ENCODE assay signal across 8 mouse cellular contexts in genomic region chr9:61877373-61878112, GRCm38 (mm10). TPM values are rescaled to one million over a fixed set of nuclear protein-coding genes. Genes with fewer than 3 reads are reported as not detected.
DNase-seq lines count a peak whose midpoint lies in the region; ATAC-seq and TF ChIP-seq lines count a peak whose summit lies in the region.

No protein-coding gene starts in this region.

- TF ChIP-seq CTCF in lung, adult 2 months (IDR thresholded peaks at IDR 0.05; ENCODE audit: insufficient read depth, low read length) = no peak
- no peak for TF ChIP-seq CTCF in kidney, adult 2 months (conservative IDR thresholded peaks at IDR 0.05; ENCODE audit: insufficient read depth, insufficient read length, low read depth, low read length)

- no peaks in the 10 kb centered on the region for H3K36me3 ChIP-seq in lung, embryonic 16.5 days (ENCODE audit: control insufficient read depth, insufficient read depth, low read length)
- no peaks in the 10 kb centered on the region for H3K36me3 ChIP-seq in embryonic facial prominence, embryonic 13.5 days
- H3K36me3 ChIP-seq in kidney, adult 2 months (ENCODE audit: control insufficient read depth, insufficient read depth, low read length) = no peaks in the 10 kb centered on the region
- no peaks in the 10 kb centered on the region for H3K36me3 ChIP-seq in midbrain, embryonic 15.5 days (replicated peaks)

- WGBS in lung, embryonic 16.5 days = 26% methylated on average over 22 of the region's 22 CpGs
- WGBS in lung, adult 2 months = 43% methylated on average over 22 of the region's 22 CpGs
- WGBS in embryonic facial prominence, embryonic 13.5 days = 15% methylated on average over 22 of the region's 22 CpGs
- 26% methylated on average over 22 of the region's 22 CpGs for WGBS in kidney, adult 2 months
- 14% methylated on average over 22 of the region's 22 CpGs for WGBS in midbrain, embryonic 15.5 days

- ATAC-seq in lung, embryonic 16.5 days (ENCODE audit: low read depth) = 0 out of 2 replicates have a peak, but pooled peaks have one; percentile 31
- ATAC-seq in embryonic facial prominence, embryonic 13.5 days (ENCODE audit: insufficient number of reproducible peaks, insufficient read depth, low FRiP score, low TSS enrichment, low read depth) = no peak
- ATAC-seq in midbrain, embryonic 15.5 days (replicated peaks) = 0 out of 2 replicates have a peak, but pooled peaks have one; percentile 17
- ATAC-seq in granulocyte monocyte progenitor cell, adult 5-6 weeks (replicated peaks; ENCODE audit: poor library complexity, severe bottlenecking) = no peak

- no peak for DNase-seq in lung, adult 2 months
- DNase-seq in kidney, adult 2 months = peak; percentile 37
- no peak for DNase-seq in spleen, adult 18-20 months
- no peak for DNase-seq in thymus, postnatal 25 days

- H3K9ac ChIP-seq in lung, embryonic 16.5 days (ENCODE audit: low read length) = no peak overlapping the region
- no peak overlapping the region for H3K9ac ChIP-seq in embryonic facial prominence, embryonic 13.5 days
- H3K9ac ChIP-seq in midbrain, embryonic 15.5 days = no peak overlapping the region

- no peak overlapping the region for H3K27ac ChIP-seq in lung, embryonic 16.5 days (ENCODE audit: low read length)
- H3K27ac ChIP-seq in embryonic facial prominence, embryonic 13.5 days = no peak overlapping the region
- no peak overlapping the region for H3K27ac ChIP-seq in kidney, adult 2 months (ENCODE audit: insufficient read depth, low read depth, low read length)
- no peak overlapping the region for H3K27ac ChIP-seq in midbrain, embryonic 15.5 days

- no peak overlapping the region for H3K4me2 ChIP-seq in lung, embryonic 16.5 days (ENCODE audit: low read depth, low read length)
- H3K4me2 ChIP-seq in embryonic facial prominence, embryonic 13.5 days = peak overlapping the region; percentile 21; the same call in 1 of the 2 replicates
- no peak overlapping the region; the same call in 1 of the 2 replicates for H3K4me2 ChIP-seq in midbrain, embryonic 15.5 days

- H3K27me3 ChIP-seq in lung, embryonic 16.5 days (ENCODE audit: control insufficient read depth, insufficient read depth, low read depth, low read length) = peaks cover 10% of the 10 kb centered on the region; the same call in 1 of the 2 replicates
- peaks cover 18% of the 10 kb centered on the region for H3K27me3 ChIP-seq in embryonic facial prominence, embryonic 13.5 days
- H3K27me3 ChIP-seq in kidney, adult 2 months (replicated peaks; ENCODE audit: control insufficient read depth, insufficient read depth, low read length) = no peaks in the 10 kb centered on the region
- H3K27me3 ChIP-seq in midbrain, embryonic 15.5 days (replicated peaks) = no peaks in the 10 kb centered on the region

- TF ChIP-seq POLR2A in lung, adult 2 months (IDR thresholded peaks at IDR 0.05; ENCODE audit: borderline replicate concordance, extremely low read depth, low read depth, low read length) = no peak
- no peak for TF ChIP-seq POLR2A in kidney, adult 2 months (IDR thresholded peaks at IDR 0.05; ENCODE audit: low read depth, low read length)

- no peaks in the 10 kb centered on the region for H3K9me3 ChIP-seq in lung, embryonic 16.5 days (ENCODE audit: control insufficient read depth, low read length)
- H3K9me3 ChIP-seq in embryonic facial prominence, embryonic 13.5 days = no peaks in the 10 kb centered on the region
- no peaks in the 10 kb centered on the region for H3K9me3 ChIP-seq in midbrain, embryonic 15.5 days

- peaks cover 3% of the 10 kb centered on the region; the same call in 1 of the 2 replicates for H3K4me1 ChIP-seq in lung, embryonic 16.5 days (replicated peaks; ENCODE audit: control insufficient read depth, insufficient read depth, low read length)
- H3K4me1 ChIP-seq in lung, adult 2 months (ENCODE audit: control insufficient read depth, insufficient read depth, low read length) = no peaks in the 10 kb centered on the region
- peaks cover 42% of the 10 kb centered on the region for H3K4me1 ChIP-seq in embryonic facial prominence, embryonic 13.5 days
- H3K4me1 ChIP-seq in kidney, adult 2 months (ENCODE audit: control insufficient read depth, insufficient read depth, low read length) = no peaks in the 10 kb centered on the region
- peaks cover 46% of the 10 kb centered on the region for H3K4me1 ChIP-seq in midbrain, embryonic 15.5 days

- no peak overlapping the region for H3K4me3 ChIP-seq in lung, embryonic 16.5 days (ENCODE audit: low read length)
- no peak overlapping the region for H3K4me3 ChIP-seq in lung, adult 2 months (replicated peaks; ENCODE audit: extremely low read depth, low read depth, low read length)
- H3K4me3 ChIP-seq in embryonic facial prominence, embryonic 13.5 days = no peak overlapping the region
- H3K4me3 ChIP-seq in kidney, adult 2 months (ENCODE audit: insufficient read depth, low read depth, low read length) = no peak overlapping the region
- no peak overlapping the region for H3K4me3 ChIP-seq in midbrain, embryonic 15.5 days

RNA-seq across cellular contexts. Expression of gene Rplp1, which starts 36.8 kb away (rescaled TPM):
- 1,274 and 1,299 TPM in 2 replicates for polyA plus RNA-seq in lung, embryonic 16.5 days (2015; fragmentation: Nextera tagmentation; extraction: Ambion mirVana)
- 6,011 and 7,617 TPM in 2 replicates for polyA plus RNA-seq in lung, adult 2 months (2012; rRNA removed)
- polyA plus RNA-seq in embryonic facial prominence, embryonic 13.5 days (2015; fragmentation: Nextera tagmentation; extraction: Ambion mirVana) = 1,553 and 1,557 TPM in 2 replicates
- polyA plus RNA-seq in kidney, adult 2 months (2012; rRNA removed) = 6,294 and 8,063 TPM in 2 replicates
- 856 and 860 TPM in 2 replicates for polyA plus RNA-seq in midbrain, embryonic 15.5 days (2015; fragmentation: Nextera tagmentation; extraction: Ambion mirVana)
- total RNA-seq in granulocyte monocyte progenitor cell, adult 5-6 weeks (2014; fragmentation: Nextera tagmentation) = 3,366 and 4,270 TPM in 2 replicates
- total RNA-seq in granulocyte monocyte progenitor cell, adult 5-6 weeks (2017) = 4,896 and 5,913 TPM in 2 replicates

Comparison
In these comparisons a context has a peak if more than half of its experiments do, and no peak if none do; other contexts are left out.
1. ATAC-seq: peak in lung, embryonic 16.5 days (single experiment) and midbrain, embryonic 15.5 days (single experiment); none in embryonic facial prominence, embryonic 13.5 days (single experiment) and granulocyte monocyte progenitor cell, adult 5-6 weeks (single experiment).